Mouse (Mus musculus) embryonic facial prominence, embryonic 12.5 days (tissue): ENCODE measurements around the gene Gm17026. TPM values are rescaled to one million over a fixed set of nuclear protein-coding genes. Genes with fewer than 3 reads are reported as not detected.
"Not testable (repeated sequence)": the region's sequence is repeated elsewhere in the genome, so short reads cannot be mapped to it uniquely, and the experiment has no call there.

Source experiments
- ATAC-seq: fragments of 200-750 bp; cut with Nextera tagmentation; 2 replicates; pipeline ENCODE4 v1.8.0; 2017; ENCODE audit not compliant: insufficient number of reproducible peaks, insufficient read depth, low FRiP score, low TSS enrichment
- H3K27ac ChIP-seq: fragments of 300-500 bp; sonication (generic); 2 replicates; pipeline ENCODE4 v1.5.1; 2016; ENCODE audit warnings: mild to moderate bottlenecking
- H3K27me3 ChIP-seq: fragments of 300-500 bp; sonication (generic); 2 replicates; pipeline ENCODE4 v1.6.1; 2016; ENCODE audit warnings: mild to moderate bottlenecking, moderate library complexity
- H3K36me3 ChIP-seq: fragments of 300-500 bp; sonication (generic); 2 replicates; pipeline ENCODE4 v1.6.1; 2016; ENCODE audit warnings: mild to moderate bottlenecking
- H3K4me1 ChIP-seq: fragments of 300-500 bp; sonication (generic); 2 replicates; pipeline ENCODE4 v1.6.1; 2016
- H3K4me2 ChIP-seq: fragments of 300-500 bp; sonication (generic); replicated peaks from 2 replicates; pipeline ENCODE4 v1.6.1; 2016; ENCODE audit warnings: mild to moderate bottlenecking, moderate library complexity
- H3K4me3 ChIP-seq: fragments of 300-500 bp; sonication (generic); 2 replicates; pipeline ENCODE4 v1.5.1; 2016; ENCODE audit warnings: mild to moderate bottlenecking
- H3K9ac ChIP-seq: fragments of 300-500 bp; sonication (generic); 2 replicates; pipeline ENCODE4 v1.6.1; 2016; ENCODE audit warnings: mild to moderate bottlenecking, moderate library complexity
- H3K9me3 ChIP-seq: fragments of 300-500 bp; sonication (generic); 2 replicates; pipeline ENCODE4 v1.6.1; 2016; ENCODE audit warnings: mild to moderate bottlenecking, moderate library complexity
- WGBS: fragments of 180-500 bp; shearing (Covaris S2); methylation state at CpG from one replicate; pipeline ENCODE4 v1.1.7; 2016; 5-methylcytosine and 5-hydroxymethylcytosine counted together
- microRNA-seq: library from miRNA; unstranded; fragments of <30 nt; microRNA quantifications from one replicate; pipeline ENCODE4, GENCODE M21; 2017
- polyA plus RNA-seq: library from polyadenylated mRNA; unstranded; fragments of >200 nt; fragmentation: Nextera tagmentation; extraction: Ambion mirVana; gene quantifications from 2 replicates; pipeline ENCODE4 v1.2.1, GENCODE M21; 2016

Gm17026 gene
- not detected in 2 replicates for polyA plus RNA-seq

DNA sequence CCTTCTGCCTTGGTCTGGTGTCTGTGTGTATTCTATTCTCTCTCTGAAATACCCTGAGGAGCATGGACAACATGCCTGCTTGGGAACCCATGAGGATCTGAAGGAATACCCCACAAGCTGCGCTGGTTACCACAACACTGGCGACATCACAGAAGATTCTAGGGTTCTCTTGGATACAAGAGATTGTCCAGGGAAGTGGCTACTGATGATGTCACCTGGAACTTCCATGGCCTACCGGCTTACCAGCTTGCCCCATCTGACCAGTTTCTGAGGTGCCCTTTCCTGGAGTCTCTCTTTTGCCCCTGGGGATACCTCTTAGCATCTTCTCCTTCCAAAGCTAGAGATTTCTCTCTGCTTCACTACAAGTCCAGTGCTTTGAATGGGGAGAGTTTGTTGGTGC lies at the start of gene Gm17026:
TSS of gene Gm17026 (minus strand) at position 101 of the 400 bp plus-strand sequence.
- not testable (repeated sequence) for ATAC-seq, H3K27me3 ChIP-seq
- 78% methylated on average over 1 of the region's 3 CpGs for WGBS

DNA sequence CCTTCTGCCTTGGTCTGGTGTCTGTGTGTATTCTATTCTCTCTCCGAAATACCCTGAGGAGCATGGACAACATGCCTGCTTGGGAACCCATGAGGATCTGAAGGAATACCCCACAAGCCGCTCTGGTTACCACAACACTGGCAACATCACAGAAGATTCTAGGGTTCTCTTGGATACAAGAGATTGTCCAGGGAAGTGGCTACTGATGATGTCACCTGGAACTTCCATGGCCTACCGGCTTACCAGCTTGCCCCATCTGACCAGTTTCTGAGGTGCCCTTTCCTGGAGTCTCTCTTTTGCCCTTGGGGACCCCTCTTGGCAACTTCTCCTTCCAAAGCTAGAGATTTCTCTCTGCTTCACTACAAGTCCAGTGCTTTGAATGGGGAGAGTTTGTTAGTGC lies 37.4 kb upstream of the Gm17026 start, which contains the start of gene Gm9611:
TSS of gene Gm9611 (minus strand) at position 101 of the 400 bp plus-strand sequence.
- H3K27ac ChIP-seq, H3K4me3 ChIP-seq: not testable (repeated sequence)
- WGBS = 100% methylated on average over 1 of the region's 3 CpGs

More for the DNA sequence above, at the start of gene Gm17026:
- H3K9ac ChIP-seq, H3K27ac ChIP-seq, H3K9me3 ChIP-seq, H3K36me3 ChIP-seq, H3K4me2 ChIP-seq, H3K4me1 ChIP-seq, H3K4me3 ChIP-seq: not testable (repeated sequence)

DNA sequence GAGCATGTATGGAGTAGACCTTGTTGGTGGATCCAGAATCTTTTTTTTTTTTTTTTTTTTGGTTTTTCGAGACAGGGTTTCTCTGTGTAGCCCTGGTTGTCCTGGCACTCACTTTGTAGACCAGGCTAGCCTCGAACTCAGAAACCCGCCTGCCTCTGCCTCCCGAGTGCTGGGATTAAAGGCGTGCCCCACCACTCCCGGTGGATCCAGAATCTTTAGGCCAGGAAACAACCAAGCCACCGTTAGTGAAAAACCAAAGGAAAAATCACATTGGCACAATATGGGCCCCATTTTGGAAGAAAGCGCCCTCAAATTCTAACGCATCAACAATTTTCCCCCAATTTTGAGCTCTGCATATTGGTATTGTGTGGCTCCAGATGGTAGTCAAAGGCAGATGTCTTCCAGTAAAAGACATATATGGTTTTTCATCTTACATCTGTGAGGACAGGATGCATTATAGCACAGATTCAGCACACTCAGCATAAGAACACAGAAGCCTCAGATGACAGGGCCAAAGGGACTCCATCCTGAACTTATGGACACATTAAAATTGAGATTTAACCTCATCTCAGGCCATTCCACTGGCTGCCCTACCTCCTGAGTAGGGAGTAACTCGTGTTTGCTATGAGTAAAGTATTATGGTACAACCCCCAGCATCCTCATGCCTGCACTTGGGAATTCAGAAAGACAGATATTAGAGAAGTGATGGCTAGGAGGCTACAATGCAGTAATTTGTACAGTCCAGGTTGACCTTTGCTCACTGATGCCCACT lies 42.9 kb downstream of the Gm17026 start:
- not testable (repeated sequence) for H3K27ac ChIP-seq, H3K36me3 ChIP-seq, H3K9me3 ChIP-seq, H3K4me1 ChIP-seq, H3K4me2 ChIP-seq, ATAC-seq, H3K27me3 ChIP-seq, H3K4me3 ChIP-seq, H3K9ac ChIP-seq
- WGBS = 78% methylated on average over 9 of the region's 10 CpGs

More for the DNA sequence above, 37.4 kb upstream of the Gm17026 start, which contains the start of gene Gm9611:
- not testable (repeated sequence) for H3K36me3 ChIP-seq, H3K4me2 ChIP-seq, ATAC-seq, H3K9me3 ChIP-seq, H3K9ac ChIP-seq, H3K27me3 ChIP-seq, H3K4me1 ChIP-seq

Small RNAs within 50 kb of the gene (microRNA-seq; reads per million reads assigned to microRNA genes)
- gene Gm25208 = not detected
- gene Gm25892 = not detected

Other genes with a start within 250 kb of the Gm17026 start
- not detected in 2 replicates for gene Gm7951, start 142.7 kb downstream of the Gm17026 start, polyA plus RNA-seq
- gene Gm17027, start 97.4 kb downstream of the Gm17026 start, polyA plus RNA-seq = not detected in 2 replicates
- not detected in 2 replicates for gene Gm3573, start 69.3 kb downstream of the Gm17026 start, polyA plus RNA-seq
- gene Gm9611, start 37.3 kb upstream of the Gm17026 start, polyA plus RNA-seq = not detected in 2 replicates
- not detected in 2 replicates for gene Gm7995, start 50.2 kb upstream of the Gm17026 start, polyA plus RNA-seq
- not detected in 2 replicates for gene Gm8005, start 179.6 kb upstream of the Gm17026 start, polyA plus RNA-seq
- not detected in 2 replicates for gene Gm8011, start 203.8 kb upstream of the Gm17026 start, polyA plus RNA-seq
- gene Gm8020, start 242.3 kb upstream of the Gm17026 start, polyA plus RNA-seq = not detected in 2 replicates